Mouse (Mus musculus) ES-E14 (cell line): Measurements from ENCODE around the gene Mmd2.

Experiments
- CHD2 ChIP-seq: IDR thresholded peaks from 2 replicates; pipeline ENCODE4 v1.6.1; 2014; ENCODE audit warnings: mild to moderate bottlenecking, low read depth, low read length, inconsistent platforms
- HCFC1 ChIP-seq: IDR thresholded peaks from 2 replicates; pipeline ENCODE4 v1.6.1; 2012; ENCODE audit warnings: low read length, inconsistent platforms, borderline replicate concordance; ENCODE audit not compliant: insufficient read depth
- MAFK ChIP-seq: IDR thresholded peaks from 2 replicates; pipeline ENCODE4 v1.6.1; 2014; ENCODE audit warnings: mild to moderate bottlenecking, low read depth, low read length, inconsistent platforms; ENCODE audit not compliant: insufficient read depth
- ZC3H11A ChIP-seq: IDR thresholded peaks from 2 replicates; pipeline ENCODE4 v1.6.1; 2012; ENCODE audit warnings: low read depth, mild to moderate bottlenecking, inconsistent platforms, low read length, borderline replicate concordance
- ZNF384 ChIP-seq: IDR thresholded peaks from 2 replicates; pipeline ENCODE4 v1.6.1; 2012; ENCODE audit warnings: low read depth, low read length, inconsistent platforms

GRCm38 (mm10) chr5:142649460-142650050, 41.0 kb upstream of the Mmd2 start:
- TF ChIP-seq ZNF384: no peak
- no peak for TF ChIP-seq CHD2
- TF ChIP-seq HCFC1: no peak
- no peak for TF ChIP-seq MAFK
- TF ChIP-seq ZC3H11A: no peak
